Mouse (Mus musculus): ENCODE measurements around the gene Prrt3.

DNA sequence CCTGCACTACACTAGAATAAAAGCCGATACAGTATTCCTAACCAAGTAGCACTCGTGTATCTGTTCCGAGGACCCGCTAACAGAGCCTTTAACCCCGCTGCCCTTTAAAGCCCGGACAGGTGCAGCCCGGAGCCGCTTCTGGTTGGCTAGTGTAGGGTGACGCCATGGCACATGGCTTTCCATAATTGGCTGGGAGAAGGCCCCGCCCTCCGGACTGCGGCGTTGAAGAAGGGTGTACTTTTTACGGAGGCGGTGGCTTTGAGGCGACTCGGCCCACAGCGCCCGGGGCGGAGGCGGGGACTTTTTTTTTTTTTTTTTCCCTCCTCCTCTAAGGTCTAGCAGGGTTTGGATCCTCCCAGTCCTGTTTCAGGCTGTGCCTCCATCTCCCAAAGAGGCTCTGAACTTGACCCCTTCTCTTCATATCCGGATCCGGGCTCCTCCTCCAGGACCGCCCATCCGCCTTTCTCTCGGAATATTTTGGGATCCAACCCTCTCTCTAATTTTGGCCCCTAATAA, 18.6 kb downstream of the Prrt3 start, which contains the start of gene Creld1:
- TF ChIP-seq CTCF (conservative IDR thresholded peaks at IDR 0.05; ENCODE audit: insufficient read depth, insufficient read length, low read depth, low read length) (no peak), POLR2A (IDR thresholded peaks at IDR 0.05; ENCODE audit: low read depth, low read length) (peak; percentile 35)
